9 mouse cellular contexts compared by ENCODE assay signal in genomic region chr4:81726761-81727723, GRCm38 (mm10).
DNase-seq lines count a peak whose midpoint lies in the region; ATAC-seq and TF ChIP-seq lines count a peak whose summit lies in the region.
"Had no signal": no experiment of that assay in that cellular context is flagged by ENCODE, and none has a peak within 500 bp of the region (broad histone marks: within the 10 kb centered on the region; RNA-seq: fewer than 3 reads in every experiment).

No protein-coding gene starts in this region.

- peak overlapping the region; percentile 10; the same call in 1 of the 2 replicates for H3K4me2 ChIP-seq in lung, embryonic 14.5 days
- H3K4me2 ChIP-seq in embryonic facial prominence, embryonic 12.5 days (replicated peaks): no peak overlapping the region
- peak overlapping the region; percentile 32 for H3K4me2 ChIP-seq in hindbrain, embryonic 15.5 days
- peak overlapping the region; percentile 16; the same call in 1 of the 2 replicates for H3K4me2 ChIP-seq in neural tube, embryonic 14.5 days (ENCODE audit: low read depth, low read length)

- no peak overlapping the region for H3K4me3 ChIP-seq in lung, embryonic 14.5 days (ENCODE audit: low read depth, low read length)
- no peak overlapping the region for H3K4me3 ChIP-seq in embryonic facial prominence, embryonic 12.5 days
- H3K4me3 ChIP-seq in hindbrain, embryonic 15.5 days: no peak overlapping the region
- H3K4me3 ChIP-seq in neural tube, embryonic 14.5 days (ENCODE audit: low read depth, low read length): no peak overlapping the region
- H3K4me3 ChIP-seq: megakaryocyte, embryonic 14.5 days had no signal

- 67% methylated on average over 16 of the region's 16 CpGs for WGBS in lung, embryonic 14.5 days
- 56% methylated on average over 16 of the region's 16 CpGs for WGBS in embryonic facial prominence, embryonic 12.5 days
- 21% methylated on average over 16 of the region's 16 CpGs for WGBS in hindbrain, embryonic 15.5 days
- WGBS in neural tube, embryonic 14.5 days: 26% methylated on average over 16 of the region's 16 CpGs

- no peak for ATAC-seq in lung, embryonic 14.5 days (ENCODE audit: insufficient read depth)
- ATAC-seq in embryonic facial prominence, embryonic 12.5 days (ENCODE audit: insufficient number of reproducible peaks, insufficient read depth, low FRiP score, low TSS enrichment): no peak
- ATAC-seq in hindbrain, embryonic 15.5 days (ENCODE audit: low FRiP score, low read depth): peak; percentile 91
- ATAC-seq in neural tube, embryonic 14.5 days (ENCODE audit: low read depth): peak; percentile 89

- H3K4me1 ChIP-seq in lung, embryonic 14.5 days (ENCODE audit: insufficient read depth): peaks cover 4% of the 10 kb centered on the region; the same call in 1 of the 2 replicates
- peaks cover 14% of the 10 kb centered on the region for H3K4me1 ChIP-seq in embryonic facial prominence, embryonic 12.5 days
- peaks cover 14% of the 10 kb centered on the region; the same call in 1 of the 2 replicates for H3K4me1 ChIP-seq in hindbrain, embryonic 15.5 days (replicated peaks)
- H3K4me1 ChIP-seq in neural tube, embryonic 14.5 days (ENCODE audit: control insufficient read depth, insufficient read depth, low read length): 0 out of 2 replicates have a peak, but pooled peaks cover 3% of the 10 kb centered on the region
- H3K4me1 ChIP-seq: megakaryocyte, embryonic 14.5 days had no signal

- no peaks in the 10 kb centered on the region for H3K36me3 ChIP-seq in lung, embryonic 14.5 days (ENCODE audit: insufficient read depth)
- no peaks in the 10 kb centered on the region for H3K36me3 ChIP-seq in embryonic facial prominence, embryonic 12.5 days
- H3K36me3 ChIP-seq in hindbrain, embryonic 15.5 days: no peaks in the 10 kb centered on the region
- no peaks in the 10 kb centered on the region for H3K36me3 ChIP-seq in neural tube, embryonic 14.5 days (ENCODE audit: control insufficient read depth, insufficient read depth, low read length)

- peak overlapping the region; percentile 71; the same call in 1 of the 2 replicates for H3K27ac ChIP-seq in lung, embryonic 14.5 days (ENCODE audit: low read depth)
- H3K27ac ChIP-seq in embryonic facial prominence, embryonic 12.5 days: peak overlapping the region; percentile 17; the same call in 1 of the 2 replicates
- H3K27ac ChIP-seq in hindbrain, embryonic 15.5 days (replicated peaks): peak overlapping the region; percentile 87
- H3K27ac ChIP-seq in neural tube, embryonic 14.5 days (ENCODE audit: low read depth, low read length): peak overlapping the region; percentile 85

- H3K27me3 ChIP-seq in lung, embryonic 14.5 days (ENCODE audit: insufficient read depth, low read length): no peaks in the 10 kb centered on the region
- no peaks in the 10 kb centered on the region for H3K27me3 ChIP-seq in embryonic facial prominence, embryonic 12.5 days
- H3K27me3 ChIP-seq in hindbrain, embryonic 15.5 days: no peaks in the 10 kb centered on the region
- no peaks in the 10 kb centered on the region for H3K27me3 ChIP-seq in neural tube, embryonic 14.5 days (ENCODE audit: control insufficient read depth, insufficient read depth, low read length)
- H3K27me3 ChIP-seq: megakaryocyte, embryonic 14.5 days had no signal

- H3K9ac ChIP-seq in lung, embryonic 14.5 days: no peak overlapping the region
- H3K9ac ChIP-seq in embryonic facial prominence, embryonic 12.5 days: peak overlapping the region; percentile 19; the same call in 1 of the 2 replicates
- no peak overlapping the region for H3K9ac ChIP-seq in hindbrain, embryonic 15.5 days
- no peak overlapping the region for H3K9ac ChIP-seq in neural tube, embryonic 14.5 days (replicated peaks; ENCODE audit: low read depth, low read length)

- no peak for DNase-seq in lung, embryonic 14.5 days
- DNase-seq in lung, postnatal 4 days: no peak
- no peak for DNase-seq in thymus, postnatal 14 days
- DNase-seq in adrenal gland, adult 8-10 months: no peak
- DNase-seq in kidney, adult 18-20 months: no peak

- no peak for TF ChIP-seq CTCF in lung, embryonic 14.5 days (IDR thresholded peaks at IDR 0.05; ENCODE audit: low read depth)

- no peaks in the 10 kb centered on the region; the same call in 1 of the 2 replicates for H3K9me3 ChIP-seq in lung, embryonic 14.5 days (ENCODE audit: low read depth, low read length)
- H3K9me3 ChIP-seq in embryonic facial prominence, embryonic 12.5 days: no peaks in the 10 kb centered on the region
- H3K9me3 ChIP-seq in hindbrain, embryonic 15.5 days: no peaks in the 10 kb centered on the region; the same call in 1 of the 2 replicates
- no peaks in the 10 kb centered on the region for H3K9me3 ChIP-seq in neural tube, embryonic 14.5 days (ENCODE audit: control insufficient read depth, low read length)

Comparison
In these comparisons a context has a peak if more than half of its experiments do, and no peak if none do; other contexts are left out.
1. ATAC-seq: peak in hindbrain, embryonic 15.5 days (single experiment) and neural tube, embryonic 14.5 days (single experiment); none in lung, embryonic 14.5 days (single experiment) and embryonic facial prominence, embryonic 12.5 days (single experiment).
2. H3K27ac ChIP-seq: peak in every context shown above with its lines; median percentile 87 in hindbrain, embryonic 15.5 days; 85 in neural tube, embryonic 14.5 days; 71 in lung, embryonic 14.5 days; 17 in embryonic facial prominence, embryonic 12.5 days.